Mouse (Mus musculus) natural killer cell, adult 2 months (primary cell): ENCODE results near the gene Glis3.
A peak's percentile ranks its signal among the peaks of the same experiment; 100 is the strongest.

Experiments
- DNase-seq, 2 experiments: peaks; one replicate each; pipeline ENCODE4 v3.0.0; 2022; ENCODE audit warnings: low spot score in 2 of 2

Glis3 gene

DNA sequence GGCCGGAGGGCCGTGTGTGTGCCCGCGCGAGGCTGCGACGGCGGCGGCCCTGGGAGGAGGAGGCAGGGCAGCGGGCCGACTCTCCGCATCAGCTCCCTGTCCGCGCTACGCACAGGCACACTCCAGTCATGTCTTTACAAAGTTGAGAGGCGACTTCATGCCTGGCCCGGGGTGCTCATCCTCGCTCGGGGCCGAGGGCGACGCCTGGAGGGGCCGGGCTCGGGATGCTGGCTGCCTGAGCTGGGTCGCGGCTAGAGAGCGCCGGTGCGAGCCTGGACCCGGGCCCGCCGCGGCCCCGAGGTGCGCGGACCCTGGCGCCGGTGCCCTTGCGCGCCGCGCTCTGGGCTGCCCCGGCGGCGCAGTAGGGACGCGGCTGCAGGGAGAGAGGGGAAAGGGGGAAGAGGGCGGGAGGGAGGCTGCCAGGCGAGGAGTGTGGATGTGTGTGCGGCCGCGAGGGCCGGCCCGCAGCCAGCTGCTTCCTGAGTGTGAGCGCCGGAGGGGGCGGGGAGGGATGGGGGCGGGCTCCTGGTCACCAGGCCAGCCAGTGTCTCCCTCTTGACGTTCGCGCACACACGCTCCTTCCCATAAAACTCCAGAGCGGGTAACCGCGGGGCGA, at the start of gene Glis3:
TSS of gene Glis3 (minus strand) at position 302 of the 616 bp plus-strand sequence.
- peak; percentile 7 to 9 for DNase-seq

DNA sequence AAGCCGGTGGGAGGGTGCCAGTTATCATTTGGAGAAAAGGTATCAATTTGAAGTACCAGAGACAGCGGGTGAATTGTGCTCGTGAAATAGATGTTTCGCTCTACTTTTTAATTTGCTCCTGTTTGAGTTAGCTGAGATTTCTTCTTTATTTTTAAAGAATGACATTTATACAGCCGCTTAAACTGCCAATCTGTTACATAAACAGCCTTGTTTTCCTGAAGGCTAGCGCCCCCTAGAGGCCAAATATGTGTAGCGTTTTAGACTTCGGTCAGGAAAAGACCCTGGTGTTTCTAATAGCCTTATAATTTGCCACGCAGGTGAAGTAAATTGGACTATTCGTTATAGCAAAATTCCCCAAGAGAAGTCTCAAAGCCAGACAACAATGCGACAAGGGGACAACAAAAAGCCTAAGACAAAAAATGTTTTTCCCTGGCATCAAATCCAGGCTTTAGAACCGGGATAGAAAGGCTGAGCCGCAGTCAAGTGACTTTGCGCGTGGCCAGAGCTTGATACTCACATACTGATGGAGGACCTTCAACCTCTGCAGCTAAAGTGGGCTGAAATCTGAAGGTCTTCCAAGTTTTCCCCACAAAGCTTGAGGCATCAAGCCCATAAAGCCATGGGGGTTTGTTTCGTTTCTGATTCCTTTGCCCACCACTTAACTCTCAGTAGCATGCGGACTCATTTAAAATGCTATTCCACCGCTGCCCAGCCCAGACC, 46.4 kb upstream of the Glis3 start:
- peak; percentile 15 to 17 for DNase-seq

DNA sequence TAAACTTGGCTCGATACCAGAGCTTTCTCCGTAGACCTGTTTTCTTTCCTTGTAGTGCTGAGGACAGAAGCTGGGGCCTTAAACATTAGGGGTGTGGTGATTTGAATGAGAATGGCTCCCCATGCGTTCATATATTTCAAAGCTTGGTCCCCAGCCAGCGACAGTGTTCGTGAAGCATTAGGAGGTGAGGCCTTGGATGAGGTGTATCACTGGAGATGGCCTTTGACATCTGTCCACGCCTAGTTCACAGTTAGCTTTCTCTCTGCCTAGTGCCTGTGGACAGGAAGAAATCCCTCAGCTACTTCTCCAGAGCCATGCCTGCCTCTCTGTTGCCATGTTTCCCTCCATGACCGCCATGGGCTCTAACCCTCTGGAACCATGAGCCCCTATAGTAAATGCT, 44.8 kb upstream of the Glis3 start:
- DNase-seq = no peak

DNA sequence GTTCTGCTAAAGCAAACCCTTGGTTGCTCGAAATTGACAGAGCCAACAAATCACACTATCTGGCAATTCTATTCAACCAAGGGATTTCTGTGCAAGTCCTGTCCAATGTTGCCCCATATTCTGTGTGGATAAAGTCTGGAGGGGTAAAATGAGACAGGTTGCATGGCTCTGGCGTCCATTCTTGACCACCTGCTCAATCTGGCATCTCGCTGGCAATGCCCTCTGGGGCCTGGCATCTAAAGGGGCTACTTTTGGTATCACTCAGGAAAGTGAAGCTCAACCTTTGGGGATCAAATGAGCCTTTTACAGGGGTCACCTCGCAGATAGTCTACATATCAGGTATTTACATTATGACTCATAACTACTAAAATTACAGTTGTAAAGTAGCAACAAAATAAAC, 42.7 kb upstream of the Glis3 start:
- no peak for DNase-seq

DNA sequence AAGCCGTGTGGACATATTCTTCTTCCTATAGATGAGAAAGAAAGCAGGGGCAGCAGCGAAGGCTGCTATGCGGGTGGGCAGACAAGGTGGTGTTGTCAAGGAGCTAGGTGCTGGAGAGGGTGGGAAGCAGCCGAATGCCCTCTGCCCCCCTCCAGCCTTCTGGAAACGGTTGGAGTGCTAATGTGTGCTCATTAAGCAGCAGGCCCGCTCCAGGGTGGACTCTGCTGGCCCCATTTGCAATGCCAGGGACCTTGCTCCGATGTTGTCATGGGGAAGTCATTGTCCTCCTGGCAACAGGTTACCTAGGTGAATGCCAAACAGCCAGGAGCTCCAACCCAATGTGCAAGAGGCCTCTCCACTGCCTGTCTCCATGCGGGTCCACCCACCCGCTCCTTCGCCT, 42.0 kb upstream of the Glis3 start:
- DNase-seq = no peak

GRCm38 (mm10) chr19:28720016-28720415, 40.1 kb upstream of the Glis3 start:
- DNase-seq = no peak

GRCm38 (mm10) chr19:28714674-28715073, 34.8 kb upstream of the Glis3 start:
- no peak for DNase-seq

- no peak for DNase-seq
Observed at GRCm38 (mm10) chr19:28697718-28698117, 17.8 kb upstream of the Glis3 start.

GRCm38 (mm10) chr19:28686398-28686797, 6.5 kb upstream of the Glis3 start:
- no peak for DNase-seq

DNA sequence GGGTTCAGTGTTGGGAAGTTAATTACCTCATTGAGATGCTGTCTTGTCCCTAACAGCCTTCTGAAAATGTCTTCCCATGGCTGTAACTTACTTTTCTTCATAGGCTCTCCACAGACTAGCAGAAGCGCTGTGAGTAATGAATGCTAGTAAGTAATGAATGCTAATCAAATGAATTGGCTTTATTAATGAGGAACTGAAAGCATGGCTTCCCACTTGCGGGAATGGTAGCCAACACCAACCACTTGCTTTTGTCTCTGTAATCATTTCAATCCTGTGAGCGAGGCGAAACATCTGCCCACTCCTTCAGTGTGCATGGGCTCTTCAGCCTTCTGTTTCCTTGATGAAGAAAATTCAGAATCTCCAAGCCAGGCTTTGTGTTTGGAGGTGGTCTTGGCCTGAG, 5.6 kb upstream of the Glis3 start:
- DNase-seq = no peak

DNA sequence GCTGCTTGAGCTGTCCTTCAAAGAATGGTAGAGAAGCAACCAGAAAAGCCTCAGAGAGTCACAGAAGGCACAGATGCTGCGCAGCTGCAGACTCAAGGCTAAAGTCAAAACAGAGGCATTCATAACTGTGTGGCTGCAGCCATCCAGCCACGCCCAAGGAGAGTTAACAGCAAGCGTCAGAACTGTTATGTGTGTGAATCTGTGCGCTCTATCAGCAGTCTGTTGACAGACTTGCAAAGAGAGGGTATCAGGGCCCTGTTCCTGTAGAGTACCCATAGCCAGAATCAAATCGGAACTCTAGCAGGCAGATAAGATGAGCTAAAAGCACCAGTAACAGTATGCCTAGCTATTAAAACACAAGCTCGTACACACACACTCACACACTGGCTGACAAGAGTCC, 4.5 kb upstream of the Glis3 start:
- no peak for DNase-seq

DNA sequence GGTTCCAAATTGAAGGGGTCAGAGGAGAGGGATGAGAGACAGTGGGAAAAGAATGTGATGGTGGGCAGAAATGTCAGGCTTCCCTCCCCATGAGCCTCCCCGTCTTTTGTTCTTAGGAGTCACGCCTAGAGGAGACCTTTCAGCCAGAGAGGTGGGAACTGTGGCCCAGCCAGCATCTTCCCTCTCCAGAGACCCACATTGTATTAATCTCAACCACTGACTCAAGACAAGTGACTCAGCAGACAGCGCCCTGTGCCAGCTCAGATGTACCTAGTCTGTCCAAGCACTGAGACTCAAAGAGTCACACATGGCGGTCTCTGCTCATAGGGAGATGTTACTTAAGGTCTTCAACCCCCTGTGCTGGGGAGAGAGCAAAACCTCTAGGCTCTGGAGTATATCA, 3.5 kb upstream of the Glis3 start:
- no peak for DNase-seq

- DNase-seq = no peak
Observed at GRCm38 (mm10) chr19:28679291-28679775, 544 bp downstream of the Glis3 start.

- DNase-seq = peak; percentile 4 to 6
Observed at GRCm38 (mm10) chr19:28678646-28679270, 1.1 kb downstream of the Glis3 start.

GRCm38 (mm10) chr19:28677728-28678438, 2.0 kb downstream of the Glis3 start:
- peak; percentile 21 to 32 for DNase-seq

DNA sequence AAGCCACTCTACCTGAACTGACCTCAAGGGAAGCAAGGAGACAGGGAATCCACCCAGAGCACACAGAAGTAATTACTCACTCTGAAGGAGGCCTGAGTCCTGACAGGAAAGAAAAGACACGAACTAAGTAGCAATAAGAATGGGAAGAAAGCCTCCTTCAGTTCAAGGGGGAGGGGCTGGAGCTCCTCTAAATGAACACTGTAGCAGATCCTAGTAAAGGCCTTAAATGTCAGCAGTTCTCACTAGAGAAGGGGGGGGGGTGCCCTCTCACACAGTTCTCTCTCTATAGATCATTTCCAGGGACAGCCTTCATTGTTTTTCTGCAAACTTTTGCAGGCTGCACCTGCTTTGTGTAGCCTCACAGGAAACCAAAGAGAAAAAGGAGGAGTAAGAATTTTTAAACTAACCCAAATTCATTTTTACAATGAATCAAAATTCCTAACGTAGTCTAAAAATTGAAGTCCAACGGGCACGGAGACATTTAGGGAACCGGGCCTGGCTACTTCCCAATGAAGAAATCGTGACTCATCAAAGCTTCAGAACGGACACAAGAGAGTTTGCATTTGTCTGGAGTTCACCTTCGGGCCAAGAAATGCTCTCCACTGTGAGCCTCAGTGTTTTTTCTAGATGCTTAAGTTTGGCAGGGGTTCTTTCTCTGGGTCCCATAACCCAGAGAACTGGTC, 2.7 kb downstream of the Glis3 start:
- no peak for DNase-seq

DNA sequence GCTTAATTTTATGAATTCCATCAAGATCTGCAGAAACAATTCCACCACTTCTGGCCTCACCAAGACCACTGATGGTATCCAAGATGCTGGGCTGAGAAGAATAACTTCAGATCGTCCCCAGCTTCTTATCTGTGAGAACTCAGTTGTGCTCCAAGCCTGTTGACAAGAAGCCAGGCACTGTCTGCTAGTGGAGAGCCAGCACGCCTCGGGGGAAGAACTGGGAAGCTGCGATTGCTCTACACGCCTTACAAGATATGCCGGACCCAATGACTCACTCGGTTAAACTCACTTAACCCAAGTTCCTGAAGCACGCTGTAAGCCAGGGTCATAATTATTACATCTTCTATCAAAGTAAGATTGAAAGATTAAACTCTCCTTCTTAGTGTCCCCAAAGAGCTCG, 16.1 kb downstream of the Glis3 start:
- no peak for DNase-seq

DNA sequence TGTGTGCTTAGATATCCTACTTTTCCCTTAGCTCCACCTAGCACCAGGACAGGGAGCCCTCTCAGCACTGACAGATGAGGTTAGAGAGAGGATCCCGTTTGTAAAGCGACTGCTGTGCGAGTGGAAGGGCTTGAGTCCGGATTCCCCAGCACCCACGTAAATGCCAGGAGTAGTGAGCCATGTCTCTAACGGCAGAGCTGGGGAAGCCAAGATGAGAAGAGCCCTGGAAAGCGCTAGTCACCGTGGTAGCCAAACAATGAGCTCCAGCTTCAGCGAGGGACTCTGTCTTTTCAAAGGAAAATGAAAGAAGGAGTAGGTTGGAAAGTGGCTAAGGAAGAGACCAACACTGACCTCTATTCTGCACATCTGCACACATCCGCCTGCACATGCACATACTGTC, 16.7 kb downstream of the Glis3 start:
- DNase-seq = no peak

- no peak for DNase-seq
Observed at GRCm38 (mm10) chr19:28662474-28662873, 17.4 kb downstream of the Glis3 start.

DNA sequence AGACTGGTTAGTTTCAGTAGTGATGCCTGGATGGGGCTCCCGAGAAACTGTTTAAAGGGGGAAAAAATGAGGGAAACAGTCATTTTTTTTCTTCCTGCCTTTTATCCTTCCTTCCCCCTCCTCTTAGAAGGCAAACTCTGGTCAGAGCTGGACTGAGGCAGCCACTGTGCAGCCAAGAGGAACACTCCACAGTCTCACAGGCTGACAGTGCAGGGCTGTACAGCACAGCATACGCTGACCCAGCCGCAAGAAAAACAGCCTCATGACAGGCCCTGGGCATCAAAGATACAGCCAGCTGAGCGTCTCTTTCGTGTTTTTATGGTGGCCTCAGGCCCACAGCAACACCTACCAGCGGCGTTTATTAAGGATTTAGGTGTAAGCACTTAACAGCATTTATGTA, 19.0 kb downstream of the Glis3 start:
- DNase-seq = no peak

DNA sequence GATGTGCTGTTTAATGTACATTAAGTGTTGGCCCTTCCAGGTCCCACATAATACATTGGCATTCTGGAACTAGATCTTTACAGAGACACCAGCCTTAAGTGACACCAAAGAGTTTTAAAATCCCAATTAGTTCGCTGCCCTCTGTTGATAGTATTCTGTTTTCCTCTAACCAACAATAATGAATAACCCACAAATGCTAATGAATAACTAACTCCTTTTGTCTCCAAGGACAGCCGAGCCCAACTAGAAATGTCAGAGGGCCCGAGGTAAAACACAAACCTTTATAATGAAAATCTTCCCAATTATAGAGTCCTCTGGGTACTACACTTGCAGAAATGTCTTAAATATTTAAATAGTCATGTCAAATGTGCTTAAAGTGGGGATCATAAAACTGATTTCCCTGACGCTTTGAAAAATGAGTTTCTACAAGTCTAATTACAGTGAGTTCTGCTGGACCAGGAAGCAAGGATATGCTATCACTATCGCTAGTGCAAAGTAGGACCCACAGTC, 22.1 kb downstream of the Glis3 start:
- DNase-seq = no peak

DNA sequence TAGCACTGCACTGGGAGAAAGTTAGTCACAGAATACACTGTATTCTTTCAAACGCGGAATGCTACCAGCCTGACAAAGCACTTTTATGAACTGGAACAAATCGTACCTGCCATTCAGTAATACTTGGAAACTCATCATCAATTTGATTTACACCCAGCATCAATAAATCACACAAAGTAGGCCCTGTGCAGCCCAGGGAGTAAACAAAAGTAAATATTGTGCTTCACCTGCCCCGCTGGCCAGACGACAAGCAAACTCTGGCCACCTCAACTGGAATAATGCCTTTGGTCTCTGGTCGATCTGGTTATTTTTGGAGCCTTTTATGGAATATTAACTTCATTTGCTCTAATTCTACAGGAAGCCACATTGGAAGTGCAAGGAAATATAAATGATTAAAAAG, 23.0 kb downstream of the Glis3 start:
- DNase-seq = no peak
